Mouse (Mus musculus): ENCODE results near the gene Fgf10.

Gene Fgf10

GRCm38 (mm10) chr13:118669491-118669890 is at the start of gene Fgf10:
Gene Fgf10, plus strand, starts transcription at chr13:118669791.
- no peak for DNase-seq (ENCODE audit: low spot score)

GRCm38 (mm10) chr13:118629661-118630428 is 39.7 kb upstream of the Fgf10 start:
- DNase-seq (ENCODE audit: low spot score): no peak

DNA sequence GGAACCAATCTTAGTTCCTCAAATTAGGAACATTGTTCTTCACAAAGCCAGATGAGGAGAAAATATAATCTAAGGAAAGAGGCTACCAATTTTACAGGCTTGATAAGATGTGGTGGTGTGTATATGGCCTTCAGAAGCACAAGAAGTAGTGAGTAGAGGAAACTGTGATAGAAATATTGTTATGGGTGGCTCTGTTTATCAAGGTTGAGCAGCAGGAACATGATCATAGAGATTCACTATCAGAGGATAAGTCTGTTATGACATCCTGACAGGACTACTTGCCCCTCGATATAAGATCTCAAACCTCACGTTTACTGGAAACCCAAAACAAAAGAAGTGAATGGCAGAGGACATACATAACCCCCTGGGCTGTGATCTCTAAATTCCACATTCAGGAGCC is 38.1 kb upstream of the Fgf10 start:
- no peak for DNase-seq (ENCODE audit: low spot score)

DNA sequence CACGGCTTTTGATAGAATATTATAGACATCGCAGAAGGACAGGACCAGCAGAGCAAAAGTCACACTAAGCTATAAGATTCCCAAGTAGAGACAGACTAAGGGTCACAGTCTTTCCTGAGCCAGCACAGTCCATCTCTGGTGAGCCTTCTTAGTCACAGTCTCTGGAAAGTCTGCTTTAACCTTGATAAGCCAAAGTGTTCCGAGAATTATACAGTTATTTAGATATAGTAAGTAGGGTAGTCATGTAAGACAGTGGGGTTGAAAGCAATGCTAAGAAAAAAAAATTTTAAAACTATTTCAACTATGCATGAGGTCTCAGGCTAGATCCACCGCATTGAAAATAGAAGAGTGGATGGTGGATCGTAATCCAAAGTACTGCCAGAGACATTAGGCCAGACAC is 33.5 kb upstream of the Fgf10 start:
- DNase-seq (ENCODE audit: low spot score): no peak

DNA sequence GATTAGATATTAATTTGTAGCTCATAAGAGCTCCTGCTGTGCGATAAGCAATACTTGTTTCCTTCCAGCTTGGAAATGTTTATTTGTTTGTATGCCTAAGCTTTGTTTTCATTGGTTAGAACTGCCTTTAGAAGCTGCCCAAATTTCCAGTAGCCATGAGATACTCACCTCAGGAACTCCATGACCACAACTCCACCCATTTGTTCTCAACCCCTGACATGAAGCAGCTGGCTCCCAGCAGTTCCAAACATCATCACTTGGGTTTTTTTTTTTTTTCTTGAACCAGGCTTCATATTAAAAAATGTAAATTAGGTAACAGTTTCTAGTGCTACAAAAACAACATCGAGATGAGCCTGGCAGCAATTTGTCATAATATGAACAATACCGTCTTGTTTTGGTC is 27.0 kb upstream of the Fgf10 start:
- no peak for DNase-seq (ENCODE audit: low spot score)

DNA sequence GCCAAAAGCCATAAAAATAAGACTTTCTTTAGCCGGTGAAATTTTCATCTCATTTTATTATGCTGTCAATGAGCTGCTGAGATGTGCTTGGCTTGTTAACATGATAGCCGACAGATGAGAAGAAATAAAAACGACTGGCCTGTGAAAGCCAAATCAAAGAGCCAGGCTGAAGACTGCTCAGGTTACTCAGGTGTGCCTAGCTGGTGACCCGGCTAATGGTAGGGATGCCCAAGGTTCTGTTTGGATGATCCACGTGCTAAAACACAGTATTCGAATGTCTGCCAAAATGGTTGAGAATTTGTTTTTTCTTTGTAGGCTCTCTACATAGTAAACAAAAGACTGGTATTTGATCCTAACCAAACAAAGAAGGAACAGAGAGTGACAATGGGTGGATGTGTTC is 26.5 kb upstream of the Fgf10 start:
- DNase-seq (ENCODE audit: low spot score): no peak

- DNase-seq (ENCODE audit: low spot score): no peak
Observed at GRCm38 (mm10) chr13:118656991-118657390, 12.6 kb upstream of the Fgf10 start.

GRCm38 (mm10) chr13:118658031-118658430 is 11.6 kb upstream of the Fgf10 start:
- DNase-seq (ENCODE audit: low spot score): no peak

GRCm38 (mm10) chr13:118658608-118659326 is 10.8 kb upstream of the Fgf10 start:
- DNase-seq (ENCODE audit: low spot score): no peak

DNA sequence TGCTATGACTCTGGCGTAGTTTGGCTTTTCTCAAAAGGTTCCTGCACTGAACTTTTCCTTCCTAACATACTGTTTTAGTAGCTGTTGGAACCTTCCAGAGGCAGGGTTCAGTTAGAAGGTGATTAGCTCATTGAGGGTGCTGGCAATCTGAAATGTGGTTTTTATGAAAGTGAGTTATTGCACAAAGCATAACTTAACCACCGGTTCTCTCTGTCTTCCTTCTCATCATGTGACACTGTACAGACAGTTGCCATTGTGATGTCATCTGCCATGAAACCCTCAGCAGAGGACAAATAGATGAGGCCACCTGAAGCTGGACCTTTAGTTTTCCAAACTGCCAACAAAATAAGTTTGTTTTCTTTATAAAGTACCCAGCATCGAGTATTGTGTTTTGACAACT is 7.9 kb upstream of the Fgf10 start:
- no peak for DNase-seq (ENCODE audit: low spot score)

DNA sequence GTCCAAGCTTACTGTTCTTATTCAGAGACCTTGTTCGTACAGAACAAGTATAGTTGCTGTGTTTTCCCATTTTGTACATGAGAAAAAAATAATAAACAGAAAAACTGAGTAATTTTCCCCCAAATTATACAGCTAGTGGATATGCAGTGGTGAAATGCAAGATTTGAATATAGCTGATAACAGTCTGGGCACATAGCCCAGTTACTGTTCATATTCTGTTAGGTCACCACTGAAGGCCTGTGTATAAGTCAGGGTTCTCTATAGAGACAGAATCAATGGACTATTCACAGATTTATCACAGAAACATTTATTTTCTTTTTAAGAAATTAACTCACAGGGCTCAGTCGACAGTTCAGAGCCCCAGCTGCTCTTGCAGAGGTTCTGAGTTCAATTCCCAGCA is 4.7 kb upstream of the Fgf10 start:
- no peak for DNase-seq (ENCODE audit: low spot score)

DNA sequence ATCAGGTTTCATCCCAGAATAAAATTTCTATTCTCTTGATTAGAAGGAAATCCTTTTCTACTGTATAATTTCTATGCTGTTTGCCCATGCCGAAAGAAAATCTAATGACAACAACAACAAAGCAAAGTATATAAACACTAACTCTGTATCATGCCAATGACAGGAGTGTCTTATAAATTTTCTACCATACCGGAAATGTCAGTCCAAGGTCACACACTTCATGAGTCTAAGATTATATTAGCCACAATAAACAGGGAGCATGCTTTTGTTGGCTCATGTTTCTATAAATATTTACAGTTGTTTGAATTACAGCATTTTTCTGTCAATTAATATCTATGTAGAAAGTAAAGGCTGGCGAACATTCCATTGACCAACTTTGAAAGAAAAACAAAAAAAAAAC is 9.6 kb downstream of the Fgf10 start:
- DNase-seq (ENCODE audit: low spot score): no peak

GRCm38 (mm10) chr13:118693049-118693448 is 23.5 kb downstream of the Fgf10 start:
- no peak for DNase-seq (ENCODE audit: low spot score)

- no peak for DNase-seq (ENCODE audit: low spot score)
Observed at GRCm38 (mm10) chr13:118695103-118695502, 25.5 kb downstream of the Fgf10 start.

GRCm38 (mm10) chr13:118703727-118704126 is 34.1 kb downstream of the Fgf10 start:
- DNase-seq (ENCODE audit: low spot score): no peak

DNA sequence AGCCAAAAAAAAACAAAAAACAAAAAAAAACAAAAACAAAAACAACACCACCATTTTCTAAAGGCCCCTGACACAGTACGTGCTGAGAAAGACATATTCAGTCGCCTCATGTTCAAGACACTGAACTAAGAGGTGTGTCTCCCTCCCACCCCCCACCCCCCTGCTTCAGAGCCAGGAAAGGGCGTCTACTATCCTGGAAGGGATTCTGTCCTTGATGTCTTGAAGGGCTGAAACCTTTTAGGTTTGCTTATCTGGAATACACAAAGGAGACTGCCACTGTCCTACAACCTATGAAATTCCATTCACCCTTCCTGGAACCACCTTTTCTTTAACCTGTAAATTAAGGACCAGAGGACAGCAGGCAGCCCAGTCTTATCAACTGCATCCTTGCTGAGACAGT is 36.1 kb downstream of the Fgf10 start:
- DNase-seq (ENCODE audit: low spot score): no peak

- DNase-seq (ENCODE audit: low spot score): no peak
Observed at GRCm38 (mm10) chr13:118709912-118710311, 40.3 kb downstream of the Fgf10 start.

DNA sequence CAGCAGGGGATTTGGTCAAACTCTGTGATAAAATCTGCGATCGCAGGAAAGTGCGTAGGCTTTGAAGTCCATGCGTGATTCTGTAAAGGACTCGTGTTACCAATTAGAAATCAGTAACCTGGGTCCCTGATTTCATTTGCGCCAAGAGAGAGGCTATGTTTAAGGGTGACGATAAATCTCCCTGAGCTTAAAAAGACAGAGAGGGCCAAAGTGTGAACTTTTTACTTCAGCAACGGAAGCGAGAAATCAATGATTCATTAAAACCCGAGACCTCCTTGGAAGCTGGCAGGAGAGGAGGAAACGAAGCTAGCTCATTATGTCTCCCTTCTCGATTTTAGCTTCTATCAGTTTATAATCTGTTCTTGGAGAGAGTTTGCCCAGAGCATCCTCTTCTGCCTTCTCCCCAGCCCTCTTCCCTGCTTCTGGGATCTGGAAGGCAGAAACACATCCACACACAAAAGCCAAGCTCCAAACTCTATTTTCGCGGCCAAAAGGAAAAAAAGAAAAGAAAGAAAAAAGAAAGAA is 44.1 kb downstream of the Fgf10 start:
- no peak for DNase-seq (ENCODE audit: low spot score)

DNA sequence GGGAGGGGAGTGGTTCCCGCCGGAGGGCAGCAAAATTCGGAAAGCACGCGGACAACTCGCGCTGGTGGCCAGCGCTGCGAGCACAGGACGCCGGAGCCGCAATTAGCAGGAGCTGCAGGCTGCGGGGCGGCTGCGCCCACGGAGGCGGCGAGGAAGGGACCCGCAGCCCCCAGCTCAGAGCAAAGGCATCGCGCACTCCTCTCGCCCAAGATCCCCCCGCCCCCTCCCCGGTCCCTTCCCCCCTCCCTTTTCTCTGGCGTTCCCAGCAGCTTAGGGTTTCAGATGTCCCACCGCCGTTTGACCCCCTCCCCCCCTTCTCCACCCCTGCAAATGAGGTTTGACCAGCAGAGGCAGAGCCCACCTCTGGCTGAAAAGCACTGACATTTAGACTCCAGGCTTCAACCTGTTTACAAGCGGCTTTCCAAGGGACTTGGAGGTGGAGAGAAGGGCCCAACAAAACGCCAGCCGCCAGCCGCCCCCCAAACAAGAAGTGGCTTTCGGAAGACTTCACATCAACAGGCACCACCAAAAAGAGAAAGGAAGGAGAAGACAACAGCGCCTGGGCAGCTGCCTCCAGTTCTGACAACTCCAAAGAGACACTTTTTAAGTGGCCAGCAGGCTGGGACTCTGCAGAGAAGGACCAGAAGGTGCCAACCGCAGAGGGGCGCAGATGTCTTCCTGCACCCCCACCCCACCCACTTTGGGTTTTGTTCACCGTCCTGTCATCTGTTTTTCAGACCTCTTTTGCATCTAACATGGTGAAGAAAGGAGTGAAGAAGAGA is 44.9 kb downstream of the Fgf10 start:
- DNase-seq (ENCODE audit: low spot score): no peak

DNA sequence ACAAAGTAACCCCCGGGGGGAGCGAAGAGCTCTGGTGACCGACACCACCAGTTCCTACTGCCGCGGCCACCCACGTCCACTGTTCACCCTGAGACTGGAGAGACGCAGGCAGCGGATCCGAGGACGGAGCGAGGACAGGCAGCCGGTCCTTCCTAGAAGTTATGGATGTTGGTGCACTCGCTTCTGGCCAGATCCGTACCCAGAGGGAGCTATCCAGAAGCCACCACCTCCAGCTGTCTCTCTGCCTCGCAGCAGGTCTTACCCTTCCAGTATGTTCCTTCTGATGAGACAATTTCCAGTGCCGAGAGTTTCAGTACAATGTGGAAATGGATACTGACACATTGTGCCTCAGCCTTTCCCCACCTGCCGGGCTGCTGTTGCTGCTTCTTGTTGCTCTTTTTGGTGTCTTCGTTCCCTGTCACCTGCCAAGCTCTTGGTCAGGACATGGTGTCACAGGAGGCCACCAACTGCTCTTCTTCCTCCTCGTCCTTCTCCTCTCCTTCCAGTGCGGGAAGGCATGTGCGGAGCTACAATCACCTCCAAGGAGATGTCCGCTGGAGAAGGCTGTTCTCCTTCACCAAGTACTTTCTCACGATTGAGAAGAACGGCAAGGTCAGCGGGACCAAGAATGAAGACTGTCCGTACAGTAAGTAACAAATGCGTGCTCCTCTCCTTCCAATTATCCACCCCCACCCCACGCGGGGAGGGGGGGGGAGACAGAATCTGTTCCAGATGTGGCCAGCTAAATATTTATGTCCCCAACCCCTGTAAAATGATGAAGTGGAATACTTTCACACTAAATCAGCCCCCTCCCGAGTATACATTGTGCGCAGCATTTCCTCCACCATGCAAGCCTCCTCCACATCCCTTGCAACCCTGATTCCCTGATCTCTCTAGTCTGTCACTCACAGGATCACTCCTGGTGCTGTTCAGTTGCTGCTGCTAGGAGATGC is 45.8 kb downstream of the Fgf10 start:
- DNase-seq (ENCODE audit: low spot score): no peak

GRCm38 (mm10) chr13:118716265-118716664 is 46.7 kb downstream of the Fgf10 start:
- no peak for DNase-seq (ENCODE audit: low spot score)
